Mouse (Mus musculus): Measurements from ENCODE around the gene Mrps2. TPM values are rescaled to one million over a fixed set of nuclear protein-coding genes. Genes with fewer than 3 reads are reported as not detected.
A peak's percentile ranks its signal among the peaks of the same experiment; 100 is the strongest.
"Not testable (repeated sequence)": the region's sequence is repeated elsewhere in the genome, so short reads cannot be mapped to it uniquely, and the experiment has no call there.

Gene Mrps2
- polyA plus RNA-seq, 1 experiment from 2014 or later = 64.4 TPM

- Histone ChIP-seq H3K9ac (ENCODE audit: low read length) (no peak overlapping the region), H3K4me2 (ENCODE audit: low read length) (no peak overlapping the region), H3K9me3 (ENCODE audit: control insufficient read depth, low read length) (no peaks in the 10 kb centered on the region), H3K27me3 (replicated peaks; ENCODE audit: control insufficient read depth, insufficient read depth, low read length) (no peaks in the 10 kb centered on the region), H3K4me1 (replicated peaks; ENCODE audit: control insufficient read depth, insufficient read depth, low read length) (no peaks in the 10 kb centered on the region), H3K27ac (ENCODE audit: low read depth) (no peak overlapping the region), H3K36me3 (ENCODE audit: control insufficient read depth, insufficient read depth, low read length) (0 out of 2 replicates have a peak, but pooled peaks cover 16% of the 10 kb centered on the region), H3K4me3 (ENCODE audit: low read depth, low read length) (no peak overlapping the region)
- ATAC-seq (replicated peaks; ENCODE audit: low FRiP score, low TSS enrichment, low read depth) (no peak), DNase-seq (ENCODE audit: low spot score) (no peak)
- 89% methylated on average over 13 of the region's 13 CpGs for WGBS
Measured at GRCm38 (mm10) chr2:28504676-28505075, 36.8 kb downstream of the Mrps2 start.

- H3K27ac ChIP-seq (ENCODE audit: low read depth) = no peak within 1 kb of the TSS
- no peak within 1 kb of the TSS for H3K4me3 ChIP-seq (ENCODE audit: low read depth, low read length)
- WGBS = 70% methylated on average over 3 of the region's 3 CpGs
- H3K9ac ChIP-seq (ENCODE audit: low read length) = no peak within 1 kb of the TSS
- 0 out of 2 replicates have a peak, but pooled peaks cover 16% of the 10 kb centered on the region for H3K36me3 ChIP-seq (ENCODE audit: control insufficient read depth, insufficient read depth, low read length)
- DNase-seq (ENCODE audit: low spot score) (no peak), ATAC-seq (replicated peaks; ENCODE audit: low FRiP score, low TSS enrichment, low read depth) (no peak)
- no peak within 1 kb of the TSS for H3K4me2 ChIP-seq (ENCODE audit: low read length)
- H3K27me3 ChIP-seq (replicated peaks; ENCODE audit: control insufficient read depth, insufficient read depth, low read length) = no peaks in the 10 kb centered on the region
- H3K4me1 ChIP-seq (replicated peaks; ENCODE audit: control insufficient read depth, insufficient read depth, low read length) = no peaks in the 10 kb centered on the region
- H3K9me3 ChIP-seq (ENCODE audit: control insufficient read depth, low read length) = no peaks in the 10 kb centered on the region
Measured at GRCm38 (mm10) chr2:28505795-28506194, 37.9 kb downstream of the Mrps2 start, which contains the start of gene Gm10134. Gene Gm10134, plus strand, starts transcription at chr2:28506095.

GRCm38 (mm10) chr2:28506291-28506690, 38.4 kb downstream of the Mrps2 start:
- no peak for ATAC-seq (replicated peaks; ENCODE audit: low FRiP score, low TSS enrichment, low read depth)
- WGBS = 88% methylated on average over 6 of the region's 6 CpGs

GRCm38 (mm10) chr2:28511600-28511999, 43.7 kb downstream of the Mrps2 start:
- DNase-seq (ENCODE audit: low spot score); H3K27ac ChIP-seq (ENCODE audit: low read depth); H3K27me3 ChIP-seq (replicated peaks; ENCODE audit: control insufficient read depth, insufficient read depth, low read length); H3K9ac ChIP-seq (ENCODE audit: low read length); H3K4me2 ChIP-seq (ENCODE audit: low read length); H3K9me3 ChIP-seq (ENCODE audit: control insufficient read depth, low read length); ATAC-seq (replicated peaks; ENCODE audit: low FRiP score, low TSS enrichment, low read depth); H3K4me3 ChIP-seq (ENCODE audit: low read depth, low read length); H3K36me3 ChIP-seq (ENCODE audit: control insufficient read depth, insufficient read depth, low read length); H3K4me1 ChIP-seq (replicated peaks; ENCODE audit: control insufficient read depth, insufficient read depth, low read length): not testable (repeated sequence)
- 53% methylated on average over 5 of the region's 5 CpGs for WGBS

More at GRCm38 (mm10) chr2:28506291-28506690, 38.4 kb downstream of the Mrps2 start:
- no peak for DNase-seq (ENCODE audit: low spot score)
- Histone ChIP-seq H3K9ac (ENCODE audit: low read length) (no peak overlapping the region), H3K27me3 (replicated peaks; ENCODE audit: control insufficient read depth, insufficient read depth, low read length) (no peaks in the 10 kb centered on the region), H3K27ac (ENCODE audit: low read depth) (no peak overlapping the region), H3K4me1 (replicated peaks; ENCODE audit: control insufficient read depth, insufficient read depth, low read length) (no peaks in the 10 kb centered on the region), H3K9me3 (ENCODE audit: control insufficient read depth, low read length) (no peaks in the 10 kb centered on the region), H3K4me2 (ENCODE audit: low read length) (no peak overlapping the region), H3K36me3 (ENCODE audit: control insufficient read depth, insufficient read depth, low read length) (0 out of 2 replicates have a peak, but pooled peaks cover 16% of the 10 kb centered on the region), H3K4me3 (ENCODE audit: low read depth, low read length) (no peak overlapping the region)

GRCm38 (mm10) chr2:28512798-28513401, 45.0 kb downstream of the Mrps2 start, which contains the start of gene Ralgds:
Gene Ralgds, plus strand, starts transcription at chr2:28513125.
- H3K9ac ChIP-seq (ENCODE audit: low read length) = peak within 1 kb of the TSS; percentile 83
- peak within 1 kb of the TSS; percentile 75 for H3K4me3 ChIP-seq (ENCODE audit: low read depth, low read length)
- WGBS = under 1% methylated on average over 50 of the region's 71 CpGs
- peak within 1 kb of the TSS; percentile 95 for H3K4me2 ChIP-seq (ENCODE audit: low read length)
- ATAC-seq (replicated peaks; ENCODE audit: low FRiP score, low TSS enrichment, low read depth) = peak; percentile 66
- no peaks in the 10 kb centered on the region for H3K9me3 ChIP-seq (ENCODE audit: control insufficient read depth, low read length)
- peak within 1 kb of the TSS; percentile 65 for H3K27ac ChIP-seq (ENCODE audit: low read depth)
- no peaks in the 10 kb centered on the region for H3K27me3 ChIP-seq (replicated peaks; ENCODE audit: control insufficient read depth, insufficient read depth, low read length)
- no peaks in the 10 kb centered on the region for H3K36me3 ChIP-seq (ENCODE audit: control insufficient read depth, insufficient read depth, low read length)
- DNase-seq (ENCODE audit: low spot score) = peak; percentile 73
- H3K4me1 ChIP-seq (replicated peaks; ENCODE audit: control insufficient read depth, insufficient read depth, low read length) = peaks cover 6% of the 10 kb centered on the region

GRCm38 (mm10) chr2:28513431-28514370, 45.8 kb downstream of the Mrps2 start:
- H3K9ac ChIP-seq (ENCODE audit: low read length) = peak overlapping the region; percentile 83
- peaks cover 9% of the 10 kb centered on the region for H3K4me1 ChIP-seq (replicated peaks; ENCODE audit: control insufficient read depth, insufficient read depth, low read length)
- no peaks in the 10 kb centered on the region for H3K9me3 ChIP-seq (ENCODE audit: control insufficient read depth, low read length)
- ATAC-seq (replicated peaks; ENCODE audit: low FRiP score, low TSS enrichment, low read depth) (peak; percentile 32; the same call in 1 of the 2 replicates), DNase-seq (ENCODE audit: low spot score) (peak; percentile 81)
- WGBS = 4% methylated on average over 47 of the region's 47 CpGs
- H3K27ac ChIP-seq (ENCODE audit: low read depth) = peak overlapping the region; percentile 65
- H3K27me3 ChIP-seq (replicated peaks; ENCODE audit: control insufficient read depth, insufficient read depth, low read length) = no peaks in the 10 kb centered on the region
- peak overlapping the region; percentile 95 for H3K4me2 ChIP-seq (ENCODE audit: low read length)
- H3K4me3 ChIP-seq (ENCODE audit: low read depth, low read length) = peak overlapping the region; percentile 75
- no peaks in the 10 kb centered on the region for H3K36me3 ChIP-seq (ENCODE audit: control insufficient read depth, insufficient read depth, low read length)

- no peak overlapping the region for H3K27ac ChIP-seq (ENCODE audit: low read depth)
- H3K27me3 ChIP-seq (replicated peaks; ENCODE audit: control insufficient read depth, insufficient read depth, low read length) = no peaks in the 10 kb centered on the region
- DNase-seq (ENCODE audit: low spot score) (peak; percentile 95), ATAC-seq (replicated peaks; ENCODE audit: low FRiP score, low TSS enrichment, low read depth) (no peak)
- H3K9ac ChIP-seq (ENCODE audit: low read length) = peak overlapping the region; percentile 83; the same call in 1 of the 2 replicates
- 20% methylated on average over 5 of the region's 5 CpGs for WGBS
- peak overlapping the region; percentile 75; the same call in 1 of the 2 replicates for H3K4me3 ChIP-seq (ENCODE audit: low read depth, low read length)
- H3K4me2 ChIP-seq (ENCODE audit: low read length) = peak overlapping the region; percentile 95
- no peaks in the 10 kb centered on the region for H3K36me3 ChIP-seq (ENCODE audit: control insufficient read depth, insufficient read depth, low read length)
- peaks cover 9% of the 10 kb centered on the region for H3K4me1 ChIP-seq (replicated peaks; ENCODE audit: control insufficient read depth, insufficient read depth, low read length)
- no peaks in the 10 kb centered on the region for H3K9me3 ChIP-seq (ENCODE audit: control insufficient read depth, low read length)
Measured at GRCm38 (mm10) chr2:28514489-28514888, 46.6 kb downstream of the Mrps2 start.

- Histone ChIP-seq H3K4me1 (replicated peaks; ENCODE audit: control insufficient read depth, insufficient read depth, low read length) (peaks cover 9% of the 10 kb centered on the region), H3K36me3 (ENCODE audit: control insufficient read depth, insufficient read depth, low read length) (no peaks in the 10 kb centered on the region), H3K4me2 (ENCODE audit: low read length) (no peak overlapping the region), H3K27me3 (replicated peaks; ENCODE audit: control insufficient read depth, insufficient read depth, low read length) (no peaks in the 10 kb centered on the region), H3K27ac (ENCODE audit: low read depth) (peak overlapping the region; percentile 28), H3K9me3 (ENCODE audit: control insufficient read depth, low read length) (no peaks in the 10 kb centered on the region), H3K9ac (ENCODE audit: low read length) (no peak overlapping the region), H3K4me3 (ENCODE audit: low read depth, low read length) (no peak overlapping the region)
- ATAC-seq (replicated peaks; ENCODE audit: low FRiP score, low TSS enrichment, low read depth) (peak; percentile 20; the same call in 1 of the 2 replicates), DNase-seq (ENCODE audit: low spot score) (peak; percentile 82)
- WGBS = 42% methylated on average over 5 of the region's 5 CpGs
Measured at GRCm38 (mm10) chr2:28517206-28517909, 49.5 kb downstream of the Mrps2 start.
